Mouse (Mus musculus) forebrain, embryonic 11.5 days (tissue): Measurements from ENCODE around the gene Paxip1. TPM values are rescaled to one million over a fixed set of nuclear protein-coding genes. Genes with fewer than 3 reads are reported as not detected.
A peak's percentile ranks its signal among the peaks of the same experiment; 100 is the strongest.

Experiments
- ATAC-seq: fragments of 200-750 bp; cut with Nextera tagmentation; replicated peaks from 2 replicates; pipeline ENCODE4 v1.8.0; 2017; ENCODE audit warnings: moderate TSS enrichment; ENCODE audit not compliant: low FRiP score
- DNase-seq: peaks from one replicate; pipeline ENCODE4 v3.0.0-alpha.2; 2017; ENCODE audit warnings: low spot score
- H3K27ac ChIP-seq: fragments of 300-500 bp; sonication (generic); 2 replicates; pipeline ENCODE4 v1.5.1; 2014; ENCODE audit warnings: low read depth, low read length
- H3K27me3 ChIP-seq: fragments of 300-500 bp; sonication (generic); 2 replicates; pipeline ENCODE4 v1.6.1; 2014; ENCODE audit warnings: mild to moderate bottlenecking, low read length, mixed read lengths; ENCODE audit not compliant: control insufficient read depth, insufficient read depth
- H3K36me3 ChIP-seq: fragments of 300-500 bp; sonication (generic); 2 replicates; pipeline ENCODE4 v1.6.1; 2014; ENCODE audit warnings: mild to moderate bottlenecking, low read length, moderate library complexity, mixed read lengths; ENCODE audit not compliant: control insufficient read depth, insufficient read depth
- H3K4me1 ChIP-seq: fragments of 300-500 bp; sonication (generic); replicated peaks from 2 replicates; pipeline ENCODE4 v1.6.1; 2014; ENCODE audit warnings: low read length, mixed read lengths; ENCODE audit not compliant: control insufficient read depth, insufficient read depth
- H3K4me2 ChIP-seq: fragments of 300-500 bp; sonication (generic); 2 replicates; pipeline ENCODE4 v1.6.1; 2014; ENCODE audit warnings: low read depth, mild to moderate bottlenecking, low read length, moderate library complexity, mixed read lengths; ENCODE audit not compliant: severe bottlenecking
- H3K4me3 ChIP-seq: fragments of 300-500 bp; sonication (generic); 2 replicates; pipeline ENCODE4 v1.5.1; 2014; ENCODE audit warnings: low read depth, low read length
- H3K9ac ChIP-seq: fragments of 300-500 bp; sonication (generic); 2 replicates; pipeline ENCODE4 v1.6.1; 2014; ENCODE audit warnings: low read length
- H3K9me3 ChIP-seq: fragments of 300-500 bp; sonication (generic); 2 replicates; pipeline ENCODE4 v1.6.1; 2016; ENCODE audit warnings: low read length, mixed read lengths; ENCODE audit not compliant: control insufficient read depth
- WGBS: fragments of 180-500 bp; shearing (Covaris S2); extraction: QIAGEN DNeasy Blood & Tissue Kit; methylation state at CpG from one replicate; pipeline ENCODE4 v1.1.7; 2014; 5-methylcytosine and 5-hydroxymethylcytosine counted together
- polyA plus RNA-seq: library from polyadenylated mRNA; unstranded; fragments of >200 nt; fragmentation: Nextera tagmentation; extraction: Ambion mirVana; gene quantifications from 2 replicates; pipeline ENCODE4 v1.2.1, GENCODE M21; 2014

The Paxip1 gene
- polyA plus RNA-seq, 1 experiment from 2014 or later = 71.3 TPM

DNA sequence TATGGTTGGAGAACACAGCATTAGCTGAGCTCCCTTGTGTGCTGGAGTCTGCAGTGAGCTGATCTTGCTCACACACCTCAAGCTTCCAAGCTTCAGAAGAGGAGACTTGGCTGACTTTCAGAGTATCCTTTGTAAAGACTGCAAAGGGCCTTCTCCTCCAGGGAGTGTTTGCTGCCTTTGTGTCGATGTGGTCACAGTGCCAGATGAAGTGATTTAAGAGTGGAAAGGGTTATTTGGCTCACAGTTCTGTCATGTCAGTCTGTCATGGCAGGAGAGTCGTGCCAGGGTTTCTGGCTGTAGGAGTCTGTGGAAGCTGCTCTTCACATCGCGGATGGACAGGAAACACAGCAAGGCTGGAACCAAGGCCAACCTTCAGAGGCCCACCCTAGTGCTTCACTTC, 75.5 kb downstream of the Paxip1 start:
- H3K4me1 ChIP-seq = no peaks in the 10 kb centered on the region
- H3K27ac ChIP-seq = no peak overlapping the region
- no peak overlapping the region for H3K4me2 ChIP-seq
- H3K9ac ChIP-seq = no peak overlapping the region
- no peaks in the 10 kb centered on the region for H3K36me3 ChIP-seq
- no peaks in the 10 kb centered on the region for H3K27me3 ChIP-seq
- H3K9me3 ChIP-seq = no peaks in the 10 kb centered on the region
- 90% methylated on average over 4 of the region's 4 CpGs for WGBS
- no peak for DNase-seq
- H3K4me3 ChIP-seq = no peak overlapping the region
- no peak for ATAC-seq

DNA sequence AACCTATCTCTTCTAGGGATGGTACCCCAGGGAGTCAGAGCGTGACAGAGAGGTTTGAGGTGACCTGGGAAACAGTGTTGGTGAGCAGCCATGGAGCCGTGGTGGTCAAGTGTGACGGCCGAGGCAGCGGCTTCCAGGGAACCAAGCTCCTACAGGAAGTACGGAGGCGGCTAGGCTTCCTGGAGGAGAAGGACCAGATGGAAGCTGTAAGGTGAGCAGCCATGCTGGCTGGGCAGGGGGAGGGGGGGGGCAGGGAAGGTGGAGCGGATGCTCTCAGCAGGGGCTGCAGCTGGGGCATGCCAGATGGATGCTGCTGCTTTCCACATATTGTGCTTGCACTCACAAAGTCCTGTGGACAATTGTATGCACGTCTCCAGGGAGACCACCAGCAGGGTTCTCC, 77.1 kb downstream of the Paxip1 start:
- H3K4me2 ChIP-seq = no peak overlapping the region
- ATAC-seq = no peak
- no peak overlapping the region for H3K27ac ChIP-seq
- H3K9ac ChIP-seq = no peak overlapping the region
- H3K9me3 ChIP-seq = no peaks in the 10 kb centered on the region
- H3K4me1 ChIP-seq = no peaks in the 10 kb centered on the region
- no peak for DNase-seq
- H3K36me3 ChIP-seq = no peaks in the 10 kb centered on the region
- WGBS = 77% methylated on average over 9 of the region's 9 CpGs
- no peak overlapping the region for H3K4me3 ChIP-seq
- no peaks in the 10 kb centered on the region for H3K27me3 ChIP-seq

DNA sequence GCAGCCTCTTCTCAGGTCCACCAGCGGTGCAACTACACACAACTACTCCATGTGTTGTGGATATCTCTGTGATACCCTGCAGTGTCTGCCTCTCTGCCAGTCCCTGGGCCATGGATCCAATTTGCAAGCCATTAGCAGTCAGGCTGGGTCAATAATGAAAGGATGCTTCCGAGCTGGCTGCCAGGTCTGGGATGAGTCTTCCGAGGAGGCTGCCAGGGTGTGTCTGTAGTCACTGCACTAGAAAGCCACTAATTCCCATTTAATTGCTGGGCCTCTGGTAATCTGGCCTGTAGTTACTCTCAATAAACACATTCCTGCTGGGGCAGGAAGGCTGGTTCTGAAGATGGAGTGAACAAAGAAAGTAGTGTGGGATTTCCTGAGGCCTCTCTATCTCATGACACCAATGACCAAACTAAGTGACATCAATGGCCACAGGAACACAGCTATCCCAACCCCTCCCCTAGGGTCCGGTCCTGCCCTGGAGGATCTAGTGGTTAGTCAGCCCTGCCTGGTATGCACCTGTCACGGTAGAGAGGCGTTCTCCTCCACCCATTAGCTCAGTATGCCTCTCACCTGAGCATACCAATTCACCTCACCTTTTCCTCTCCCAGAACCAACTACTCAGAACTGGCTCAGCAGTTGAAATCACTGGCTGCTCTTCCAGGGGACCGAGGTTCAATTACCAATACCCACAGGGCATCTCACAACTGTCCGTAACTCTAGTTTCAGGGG, 79.9 kb downstream of the Paxip1 start:
- Histone ChIP-seq H3K9ac (no peak overlapping the region), H3K4me2 (no peak overlapping the region), H3K4me3 (no peak overlapping the region), H3K9me3 (no peaks in the 10 kb centered on the region), H3K36me3 (no peaks in the 10 kb centered on the region), H3K27ac (no peak overlapping the region), H3K4me1 (no peaks in the 10 kb centered on the region), H3K27me3 (no peaks in the 10 kb centered on the region)
- DNase-seq = no peak
- 47% methylated on average over 8 of the region's 8 CpGs for WGBS
- ATAC-seq = no peak

DNA sequence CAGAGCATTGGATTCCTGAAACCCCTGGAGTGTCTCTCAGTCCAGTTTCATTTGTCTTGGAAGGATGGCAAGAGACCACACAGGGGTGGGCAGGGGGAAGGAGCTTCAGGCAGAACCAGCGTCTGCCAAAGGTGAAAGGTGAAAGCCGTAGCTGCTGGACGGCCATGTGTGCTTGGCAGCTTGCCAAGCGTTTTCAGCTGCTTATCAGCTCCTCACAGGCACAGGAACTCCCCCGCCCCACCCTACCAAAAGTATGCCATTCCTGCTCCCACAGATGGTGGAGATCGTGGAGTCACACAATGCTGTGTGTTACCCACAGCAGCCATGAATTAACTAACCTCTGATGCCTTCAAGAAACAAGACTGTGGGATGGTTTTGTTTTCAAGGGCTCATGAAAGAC, 83.3 kb downstream of the Paxip1 start:
- no peaks in the 10 kb centered on the region for H3K9me3 ChIP-seq
- no peak overlapping the region for H3K4me2 ChIP-seq
- H3K4me3 ChIP-seq = no peak overlapping the region
- peak; percentile 56 for DNase-seq
- no peaks in the 10 kb centered on the region for H3K4me1 ChIP-seq
- no peak for ATAC-seq
- no peak overlapping the region for H3K27ac ChIP-seq
- H3K36me3 ChIP-seq = no peaks in the 10 kb centered on the region
- no peaks in the 10 kb centered on the region for H3K27me3 ChIP-seq
- 66% methylated on average over 6 of the region's 6 CpGs for WGBS
- H3K9ac ChIP-seq = no peak overlapping the region

DNA sequence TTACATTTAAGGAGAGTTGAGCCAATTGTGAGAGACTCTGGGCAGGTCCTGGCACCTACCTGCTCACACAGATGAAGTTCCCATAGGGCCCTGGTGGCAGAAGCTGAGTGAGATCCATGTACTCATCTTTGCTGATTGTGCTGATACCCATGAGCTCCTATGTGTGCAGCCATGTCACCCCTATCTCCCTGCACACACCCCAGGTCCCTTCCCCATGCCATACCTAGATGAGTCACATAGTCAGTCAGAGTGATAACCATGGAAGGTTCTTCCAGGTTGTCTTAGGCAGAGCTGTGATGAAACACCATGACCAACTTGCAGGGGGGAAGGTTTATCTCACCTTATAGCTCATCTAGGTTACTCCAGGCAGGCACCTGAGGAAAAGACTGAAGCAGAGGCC, 84.2 kb downstream of the Paxip1 start:
- Histone ChIP-seq H3K9ac (no peak overlapping the region), H3K36me3 (no peaks in the 10 kb centered on the region), H3K9me3 (no peaks in the 10 kb centered on the region), H3K27me3 (no peaks in the 10 kb centered on the region), H3K4me1 (no peaks in the 10 kb centered on the region), H3K4me2 (no peak overlapping the region), H3K4me3 (no peak overlapping the region), H3K27ac (no peak overlapping the region)
- no peak for ATAC-seq
- no peak for DNase-seq

DNA sequence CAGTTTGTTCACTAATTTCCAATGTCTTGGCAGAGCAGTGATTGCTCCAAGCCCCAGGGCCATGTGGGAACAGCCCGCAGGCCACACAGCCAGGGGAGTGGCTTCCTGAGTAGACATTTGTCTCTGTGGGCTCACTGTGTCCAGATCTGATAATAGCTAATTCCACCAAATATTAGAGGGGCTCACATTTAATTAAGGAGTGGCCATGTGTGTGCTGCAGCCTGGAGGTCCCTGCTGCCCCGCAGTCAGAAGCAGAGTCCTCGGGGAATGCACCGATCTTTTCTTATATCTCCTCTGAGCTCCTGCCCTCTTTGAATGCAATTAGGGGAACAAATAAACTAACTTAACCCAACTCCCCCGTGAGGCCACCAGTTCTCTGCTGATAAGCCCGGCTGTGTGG, 84.9 kb downstream of the Paxip1 start:
- Histone ChIP-seq H3K9me3 (no peaks in the 10 kb centered on the region), H3K4me2 (no peak overlapping the region), H3K4me1 (no peaks in the 10 kb centered on the region), H3K36me3 (no peaks in the 10 kb centered on the region), H3K4me3 (no peak overlapping the region), H3K9ac (no peak overlapping the region), H3K27ac (no peak overlapping the region), H3K27me3 (no peaks in the 10 kb centered on the region)
- no peak for DNase-seq
- WGBS = 58% methylated on average over 6 of the region's 6 CpGs
- no peak for ATAC-seq

DNA sequence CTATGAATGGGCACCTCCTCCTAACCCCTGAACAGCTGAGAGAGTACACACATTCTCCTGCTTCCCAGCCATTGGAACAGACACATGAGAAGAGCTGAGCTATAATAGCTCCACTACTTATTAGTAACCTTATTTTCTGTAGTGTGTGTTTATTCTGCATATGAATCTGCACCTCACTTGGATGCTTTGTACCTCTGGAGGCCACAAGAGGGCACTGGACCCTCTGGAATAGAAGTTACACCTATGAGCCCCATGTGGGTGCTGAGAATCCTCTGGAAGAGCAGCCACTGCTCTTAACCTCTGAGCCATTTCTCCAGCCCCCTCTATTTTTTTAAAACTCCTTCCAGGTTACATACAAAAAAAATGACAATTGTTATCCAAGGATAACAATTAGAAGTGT, 86.5 kb downstream of the Paxip1 start:
- no peaks in the 10 kb centered on the region for H3K36me3 ChIP-seq
- no peak for DNase-seq
- H3K4me3 ChIP-seq = no peak overlapping the region
- no peak for ATAC-seq
- H3K9ac ChIP-seq = no peak overlapping the region
- no peak overlapping the region for H3K27ac ChIP-seq
- H3K4me2 ChIP-seq = no peak overlapping the region
- no peaks in the 10 kb centered on the region for H3K9me3 ChIP-seq
- H3K4me1 ChIP-seq = no peaks in the 10 kb centered on the region
- H3K27me3 ChIP-seq = no peaks in the 10 kb centered on the region

DNA sequence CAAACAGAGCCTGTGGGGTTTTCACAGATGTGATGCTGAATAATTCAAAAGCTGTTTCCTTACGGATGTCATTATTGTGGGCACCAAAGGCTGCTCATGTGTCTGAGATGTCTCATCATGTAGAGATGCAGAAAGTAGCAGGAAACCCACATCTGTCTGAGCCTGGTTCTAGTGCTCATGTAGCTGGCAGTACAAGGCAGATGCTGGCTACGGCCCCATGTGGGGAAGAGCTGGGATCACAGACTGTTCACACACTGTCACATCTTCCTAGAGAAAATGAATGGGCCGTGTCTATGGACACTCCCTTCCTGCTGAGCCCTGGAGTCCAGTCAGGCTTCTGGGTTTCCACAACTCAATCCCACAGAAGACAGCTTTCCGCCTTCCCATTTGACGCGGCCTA, 89.0 kb downstream of the Paxip1 start:
- Histone ChIP-seq H3K4me2 (no peak overlapping the region), H3K36me3 (no peaks in the 10 kb centered on the region), H3K27me3 (no peaks in the 10 kb centered on the region), H3K4me1 (no peaks in the 10 kb centered on the region), H3K9me3 (no peaks in the 10 kb centered on the region), H3K9ac (no peak overlapping the region), H3K4me3 (no peak overlapping the region), H3K27ac (no peak overlapping the region)
- ATAC-seq = no peak
- no peak for DNase-seq
- WGBS = 88% methylated on average over 6 of the region's 6 CpGs
